Mouse (Mus musculus) right cerebral cortex, postnatal 10 days (tissue): ENCODE measurements around the gene Sds.

Experiments
- DNase-seq, 2 experiments: peaks; one replicate each; pipeline ENCODE4 v3.0.0; 2021; ENCODE audit warnings: low spot score in 2 of 2

The Sds gene

DNA sequence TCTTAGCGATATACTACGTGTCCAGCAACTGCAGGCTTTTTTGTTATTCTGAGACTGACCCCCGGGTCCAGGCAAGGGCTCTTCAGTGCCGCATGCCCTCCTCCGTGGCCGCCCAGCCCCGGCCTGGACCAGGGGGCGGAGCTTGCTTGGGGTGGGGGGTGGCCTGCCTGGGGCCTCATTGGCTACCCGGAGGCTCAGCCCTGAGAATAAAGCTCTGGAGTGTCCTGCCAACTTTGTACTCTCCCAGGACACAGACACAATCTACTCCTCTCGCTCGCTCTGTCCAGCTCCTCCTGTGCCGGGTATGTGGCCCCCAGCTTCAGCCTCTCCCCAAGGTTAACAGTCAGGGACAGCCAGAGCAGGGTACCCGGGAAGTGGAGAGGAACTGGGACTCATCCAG lies at the start of gene Sds:
Gene Sds (plus strand): TSS at position 231 of the 400 bp plus-strand sequence.
- DNase-seq = no peak

DNA sequence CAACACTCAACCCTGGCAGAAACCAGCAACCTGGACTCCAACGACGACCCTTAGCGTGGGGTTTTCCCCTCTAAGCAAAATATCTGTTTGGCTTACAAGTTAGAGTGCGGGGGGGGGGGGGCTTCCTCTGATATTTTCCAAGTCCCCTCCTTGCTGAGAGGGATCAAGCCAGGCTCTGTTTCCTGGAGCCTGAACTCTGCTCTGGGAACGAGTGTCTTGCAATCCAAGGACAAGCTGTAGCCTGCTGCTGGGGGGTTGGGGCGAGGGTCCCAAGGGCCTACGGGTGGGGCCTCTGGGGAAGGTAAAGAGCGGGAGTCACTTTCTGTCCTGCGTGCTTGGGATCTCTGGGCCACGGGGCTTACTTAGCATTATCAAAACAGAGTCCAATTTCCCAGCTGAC lies 49.8 kb upstream of the Sds start:
- DNase-seq = no peak

DNA sequence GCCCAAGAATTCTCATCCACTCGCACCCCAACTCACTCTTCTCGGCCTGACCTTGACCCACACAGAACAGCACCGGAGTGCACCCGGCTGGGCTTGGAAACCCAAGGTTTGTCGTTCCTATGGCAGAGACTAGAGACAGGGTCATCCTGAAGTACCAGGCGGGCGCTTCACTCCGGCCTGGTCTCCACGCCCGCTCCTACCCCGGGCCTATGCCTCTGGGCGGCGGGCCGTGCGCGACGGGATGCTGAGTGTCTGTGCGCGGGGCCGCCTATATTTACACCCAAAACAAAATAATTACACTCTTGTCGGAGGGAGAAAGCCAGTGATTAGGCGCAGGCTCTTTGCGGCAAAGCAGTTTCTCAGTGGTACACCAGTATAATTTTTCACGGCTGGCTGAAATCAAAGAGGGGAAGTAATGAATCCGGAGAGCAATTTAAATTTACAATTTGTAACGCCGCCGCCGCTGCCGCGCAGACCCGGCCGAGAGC lies 48.8 kb upstream of the Sds start:
- no peak for DNase-seq

DNA sequence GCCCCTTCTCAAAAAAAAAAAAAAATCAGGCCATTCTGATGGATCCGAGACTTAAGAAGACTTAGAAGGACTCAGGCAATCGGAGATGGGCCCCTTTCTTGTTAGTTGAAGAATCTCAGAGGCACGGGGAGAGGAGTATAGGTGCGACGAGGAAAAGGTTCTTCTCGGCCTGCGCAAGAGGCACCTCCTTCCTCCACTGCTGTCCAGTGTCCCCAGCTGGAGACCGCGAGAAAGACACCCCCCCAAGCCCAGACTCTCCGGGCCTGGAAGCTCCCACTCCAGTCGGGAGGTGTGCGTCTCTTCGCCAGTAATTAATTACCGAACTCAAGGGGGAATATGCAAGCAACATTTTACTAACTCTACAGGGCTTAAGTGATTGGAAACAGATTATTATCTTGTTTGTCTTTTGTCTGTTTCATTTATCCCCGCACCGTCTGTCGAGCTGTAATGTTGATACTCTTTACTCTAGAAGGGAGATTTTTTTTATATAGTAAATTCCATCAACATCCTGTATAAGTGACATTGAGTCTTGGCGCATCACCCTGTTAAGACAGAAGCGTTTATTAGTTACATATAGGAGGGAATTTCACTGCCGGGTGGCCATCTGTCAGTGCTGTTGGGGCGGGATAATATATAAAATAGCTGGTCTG lies 48.0 kb upstream of the Sds start:
- no peak for DNase-seq

DNA sequence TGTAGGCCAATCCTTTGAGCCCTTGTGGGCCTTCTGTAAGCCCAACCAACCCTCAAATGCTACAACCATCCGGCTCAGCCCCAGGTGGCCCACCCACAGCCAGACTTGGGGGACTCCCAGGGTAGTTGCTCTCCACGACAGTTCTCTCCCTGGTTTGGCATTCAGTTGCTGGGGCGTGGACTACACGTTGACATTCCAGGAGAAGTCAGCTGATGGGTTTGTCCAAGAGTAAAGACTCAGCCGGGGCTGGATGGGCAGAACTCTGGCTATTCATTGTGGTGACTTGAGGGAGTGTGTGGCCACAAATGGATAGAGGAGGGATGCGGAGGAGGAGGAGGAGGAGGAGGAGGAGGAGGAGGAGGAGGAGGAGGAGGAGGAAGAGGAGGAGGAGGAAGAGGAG lies 47.3 kb upstream of the Sds start:
- no peak for DNase-seq

DNA sequence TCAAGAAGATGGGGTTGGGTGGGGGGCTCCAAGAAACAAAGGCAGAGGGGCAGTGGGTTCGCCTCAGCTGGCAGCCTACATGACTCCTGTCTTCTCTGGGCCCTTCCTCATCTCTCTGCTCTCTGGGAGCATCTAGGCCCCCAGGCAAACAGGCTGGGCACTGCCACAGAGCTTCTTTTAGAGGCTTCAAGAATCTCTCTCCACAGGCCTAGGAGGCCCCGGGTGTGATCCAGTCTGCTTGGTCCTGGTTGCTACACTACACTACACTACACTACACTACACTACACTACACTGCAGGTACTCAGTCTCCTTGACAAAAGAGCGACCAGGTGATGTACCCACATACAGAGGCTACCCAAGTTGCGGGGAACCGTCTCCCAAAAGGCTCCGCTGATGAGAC lies 46.6 kb upstream of the Sds start:
- DNase-seq = no peak

DNA sequence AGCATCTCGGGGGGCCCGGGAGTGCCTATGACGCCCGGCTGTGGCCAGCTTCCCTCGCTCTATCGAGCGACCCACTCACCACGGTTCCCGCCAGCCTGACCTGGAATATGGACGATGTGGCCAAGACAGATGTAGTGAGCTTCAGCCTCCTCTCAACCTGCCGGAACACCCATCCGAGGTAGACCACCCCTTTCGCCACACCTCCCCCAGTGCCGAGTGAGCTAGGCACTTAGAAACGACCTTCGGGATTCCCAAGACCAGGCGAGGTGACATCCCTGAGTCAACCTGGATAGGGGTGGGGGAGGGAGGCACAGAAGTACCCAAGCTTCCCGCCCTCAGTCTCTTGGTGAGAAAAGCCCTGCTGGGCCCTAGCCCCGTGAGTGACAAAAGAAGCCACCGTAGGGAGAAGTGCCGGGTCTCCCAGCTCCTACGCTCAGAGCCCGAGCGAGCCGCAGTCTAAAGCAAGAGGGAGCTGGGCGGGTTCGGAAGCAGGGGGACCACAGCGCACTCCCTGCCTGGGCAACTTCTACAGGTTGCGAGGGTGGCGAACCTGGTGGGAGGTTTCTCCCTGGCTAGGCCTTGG lies 45.2 kb upstream of the Sds start:
- DNase-seq = no peak

DNA sequence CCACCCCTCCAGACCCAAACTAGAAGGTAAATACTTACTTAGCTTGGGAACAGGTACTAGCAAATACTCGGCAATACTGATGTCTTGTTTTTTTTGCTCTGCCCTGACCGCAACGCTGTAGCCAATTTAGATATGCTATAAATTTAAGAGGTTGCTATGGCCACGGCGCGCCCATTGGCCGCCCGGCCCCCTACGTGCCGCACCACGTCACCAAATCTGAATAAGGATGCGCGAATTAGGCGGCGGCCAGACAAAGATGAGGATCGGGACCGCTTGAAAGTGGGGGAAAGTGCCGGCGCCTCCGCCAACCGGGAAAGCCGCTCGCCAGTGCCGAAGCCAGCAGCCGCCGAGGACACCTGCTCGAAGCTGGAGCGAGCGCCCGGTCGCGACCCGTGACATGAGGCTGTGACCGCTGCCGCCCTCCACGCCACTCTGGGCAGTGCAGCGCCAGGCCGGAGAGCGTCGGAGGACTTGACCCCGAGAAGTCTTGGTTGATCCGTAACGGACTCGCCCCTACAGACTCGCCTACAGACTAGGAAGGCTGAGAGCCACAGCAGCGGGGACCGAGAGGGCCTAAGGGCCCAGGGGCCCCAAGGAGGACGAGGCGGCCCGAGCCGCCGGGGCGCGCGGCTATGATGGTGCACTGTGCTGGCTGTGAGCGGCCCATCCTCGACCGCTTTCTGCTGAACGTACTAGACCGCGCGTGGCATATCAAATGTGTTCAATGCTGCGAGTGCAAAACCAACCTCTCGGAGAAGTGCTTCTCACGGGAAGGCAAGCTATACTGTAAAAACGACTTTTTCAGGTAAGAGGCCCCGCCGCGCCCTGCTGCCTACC lies 44.5 kb upstream of the Sds start, which contains the start of gene Lhx5:
Gene Lhx5 (plus strand): TSS at position 51 of the 837 bp plus-strand sequence.
- DNase-seq = peak; percentile 68 to 72

DNA sequence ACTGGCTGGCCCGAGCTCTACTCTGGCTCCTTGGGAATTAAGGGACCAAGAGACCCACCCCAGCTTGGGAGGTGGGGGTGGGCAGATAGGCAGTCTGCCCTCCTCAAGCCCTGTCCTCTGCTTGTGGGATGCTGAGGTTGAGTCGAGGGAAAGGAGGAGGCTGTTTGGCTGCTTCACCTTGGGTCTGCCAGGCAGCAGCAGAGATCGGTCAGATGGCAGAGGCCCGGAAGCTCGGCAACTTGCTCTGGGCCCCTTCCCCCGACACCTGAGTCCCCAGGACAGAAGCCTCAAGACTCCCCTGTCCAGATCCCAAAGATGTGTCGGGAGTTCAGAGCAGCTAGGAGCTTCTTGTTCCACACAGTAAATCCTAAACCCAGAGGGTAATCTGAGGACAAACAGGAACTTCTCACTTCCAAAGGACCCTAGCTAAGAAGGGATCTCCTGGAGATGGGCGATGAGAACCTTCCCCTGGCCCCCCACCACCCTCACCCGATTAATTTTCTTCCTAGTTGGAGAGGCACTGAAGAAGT lies 43.8 kb upstream of the Sds start:
- DNase-seq = no peak

DNA sequence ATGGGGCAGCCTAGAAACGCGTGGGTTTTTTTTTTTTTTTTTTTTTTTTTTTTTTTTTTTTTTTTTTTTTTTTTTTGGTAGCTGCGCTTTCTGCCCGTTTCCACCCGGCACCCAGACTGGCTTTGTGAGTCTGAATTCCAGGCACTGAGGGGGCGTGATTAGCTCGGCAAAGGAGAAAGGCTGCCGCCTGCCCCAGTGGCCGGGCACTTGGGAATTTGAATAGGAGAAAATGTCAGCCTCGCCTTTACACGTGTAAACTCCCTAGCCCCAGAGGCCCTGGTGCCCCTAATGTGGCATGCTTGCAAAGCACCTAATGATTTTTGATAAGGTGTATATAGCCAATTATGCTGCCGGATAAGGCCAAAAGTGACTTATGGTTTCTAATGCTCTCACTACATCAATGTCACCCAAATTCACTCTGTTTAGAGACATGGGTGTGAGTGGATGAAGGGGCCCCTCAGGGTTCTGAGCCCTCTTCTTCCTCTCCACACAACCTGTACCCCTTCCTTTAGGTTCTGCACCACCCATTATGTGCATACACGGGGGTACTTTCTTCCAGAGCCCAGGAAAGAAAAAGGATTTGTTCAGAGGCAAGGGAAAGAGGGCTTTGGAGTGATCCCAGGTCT lies 43.1 kb upstream of the Sds start:
- DNase-seq = no peak

DNA sequence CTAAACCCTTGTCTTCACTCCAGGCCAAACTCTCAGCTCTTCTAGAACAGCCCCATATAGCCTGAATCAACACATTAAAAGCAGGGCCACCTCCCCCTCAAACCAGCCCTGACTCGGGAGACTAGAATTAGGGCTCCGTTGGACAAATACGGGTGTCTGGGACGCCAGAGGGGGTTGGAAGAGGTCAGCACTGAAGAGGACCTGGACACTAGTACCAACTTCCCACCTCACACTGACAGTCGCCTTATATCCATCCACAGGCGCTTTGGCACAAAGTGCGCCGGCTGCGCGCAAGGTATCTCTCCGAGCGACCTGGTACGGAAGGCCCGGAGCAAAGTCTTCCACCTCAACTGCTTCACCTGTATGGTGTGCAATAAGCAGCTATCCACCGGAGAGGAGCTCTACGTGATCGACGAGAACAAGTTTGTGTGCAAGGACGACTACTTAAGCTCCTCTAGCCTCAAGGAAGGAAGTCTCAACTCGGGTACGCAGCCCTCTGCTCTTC lies 42.0 kb upstream of the Sds start:
- DNase-seq = no peak

DNA sequence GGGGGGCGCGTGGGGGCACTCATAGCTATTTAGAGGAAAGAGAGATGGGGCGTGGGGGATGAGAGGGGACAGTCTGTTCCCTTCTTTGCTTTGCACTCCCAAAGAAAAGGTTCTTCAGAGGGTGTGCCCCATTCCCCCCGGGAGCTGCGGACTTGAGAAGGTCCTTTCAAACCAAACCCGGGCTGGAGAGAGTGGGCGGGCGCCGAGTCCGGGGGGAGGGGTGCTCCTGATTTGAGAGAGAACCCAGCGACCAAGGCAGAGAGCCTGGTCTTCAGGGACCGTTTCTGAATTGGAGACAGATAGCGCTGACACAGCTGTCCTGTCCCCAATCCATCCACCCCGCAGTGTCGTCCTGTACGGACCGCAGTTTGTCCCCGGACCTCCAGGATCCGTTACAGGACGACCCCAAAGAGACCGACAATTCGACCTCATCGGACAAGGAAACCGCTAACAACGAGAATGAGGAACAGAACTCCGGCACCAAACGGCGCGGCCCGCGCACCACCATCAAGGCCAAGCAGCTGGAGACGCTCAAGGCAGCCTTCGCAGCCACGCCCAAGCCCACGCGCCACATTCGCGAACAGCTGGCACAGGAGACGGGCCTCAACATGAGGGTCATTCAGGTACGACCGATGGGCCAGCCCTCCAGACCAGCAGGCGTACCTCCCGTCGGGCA lies 41.2 kb upstream of the Sds start:
- no peak for DNase-seq

DNA sequence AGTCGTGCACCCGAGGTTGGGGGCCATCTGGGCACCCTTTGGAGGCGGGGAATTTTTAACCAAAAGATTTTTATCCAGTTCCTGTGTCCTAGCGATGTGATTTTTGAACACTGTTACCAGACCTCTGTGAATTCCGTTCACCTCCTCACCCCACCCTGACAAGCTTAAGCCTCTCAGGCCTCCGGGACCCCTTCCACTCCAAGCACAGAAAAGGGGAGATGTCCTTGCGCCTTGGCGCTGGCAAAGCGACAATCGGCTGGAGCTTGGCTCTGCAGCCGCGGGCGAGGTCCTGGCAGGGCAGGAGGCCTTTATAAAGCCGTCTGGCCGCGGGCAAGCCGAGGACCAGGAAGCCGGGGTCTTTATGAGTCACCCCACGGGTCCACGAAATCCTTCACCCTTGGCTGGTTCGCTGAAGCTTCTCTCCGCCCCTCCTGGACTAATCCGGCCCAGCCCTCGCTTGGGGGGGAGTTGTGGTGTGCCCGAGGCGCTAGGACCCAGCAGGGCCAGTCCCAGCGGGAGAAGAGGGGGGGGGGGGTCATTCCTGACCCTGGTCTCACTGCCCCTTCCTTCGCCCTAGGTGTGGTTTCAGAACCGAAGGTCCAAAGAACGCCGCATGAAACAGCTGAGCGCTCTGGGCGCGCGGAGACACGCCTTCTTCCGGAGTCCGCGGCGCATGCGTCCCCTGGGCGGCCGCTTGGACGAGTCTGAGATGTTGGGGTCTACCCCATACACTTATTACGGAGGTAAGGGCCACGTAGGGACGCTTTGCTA lies 40.4 kb upstream of the Sds start:
- DNase-seq = no peak

DNA sequence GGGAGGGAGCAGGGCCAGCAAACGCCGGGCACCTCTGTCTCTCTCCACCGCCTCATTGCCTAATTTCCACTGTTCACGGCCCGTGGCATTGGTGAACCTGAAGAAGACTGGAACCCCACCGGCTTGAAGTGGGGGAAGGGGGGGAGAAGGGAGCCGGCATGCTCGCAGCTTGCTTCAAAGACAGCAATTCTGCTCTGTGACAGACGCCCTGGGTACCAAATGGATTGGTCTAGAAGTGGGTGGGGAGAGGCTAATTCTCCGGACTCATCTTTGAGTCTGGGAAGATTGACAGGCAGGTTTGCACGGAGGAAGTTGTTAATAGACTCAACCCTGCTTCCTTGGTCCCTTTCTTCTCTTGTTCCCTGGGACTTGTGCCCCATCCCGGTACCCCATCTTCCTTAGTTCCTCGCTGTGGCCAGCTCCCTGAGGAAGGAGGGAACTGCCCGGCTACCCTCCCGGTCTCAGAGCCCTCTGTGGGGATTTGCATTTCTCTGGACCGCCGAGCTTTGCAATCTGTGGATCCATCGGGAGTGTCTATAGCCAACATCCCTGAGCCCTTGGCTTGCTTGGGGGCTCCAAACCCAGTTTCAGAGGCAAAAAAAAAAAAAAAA lies 39.3 kb upstream of the Sds start:
- no peak for DNase-seq

DNA sequence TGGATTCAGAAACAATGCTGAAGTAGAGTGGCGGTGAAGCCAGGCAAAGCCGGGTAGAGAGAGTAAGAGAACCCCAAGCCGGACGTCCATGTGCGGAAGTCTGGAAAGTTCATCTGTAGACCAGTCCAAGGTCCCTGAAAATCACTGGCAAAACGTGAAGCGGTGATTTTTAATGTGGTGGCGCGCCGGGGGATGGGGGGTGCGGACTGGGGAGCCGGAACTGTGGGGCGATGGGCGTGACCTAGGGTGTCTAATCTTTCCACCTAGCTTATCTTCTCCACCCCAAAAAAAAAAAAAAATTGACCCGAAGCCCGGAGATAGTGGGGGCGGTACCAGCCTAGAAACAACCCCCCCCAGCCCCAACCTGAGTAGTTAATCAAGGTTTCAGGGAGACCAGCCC lies 38.8 kb upstream of the Sds start:
- DNase-seq = no peak

DNA sequence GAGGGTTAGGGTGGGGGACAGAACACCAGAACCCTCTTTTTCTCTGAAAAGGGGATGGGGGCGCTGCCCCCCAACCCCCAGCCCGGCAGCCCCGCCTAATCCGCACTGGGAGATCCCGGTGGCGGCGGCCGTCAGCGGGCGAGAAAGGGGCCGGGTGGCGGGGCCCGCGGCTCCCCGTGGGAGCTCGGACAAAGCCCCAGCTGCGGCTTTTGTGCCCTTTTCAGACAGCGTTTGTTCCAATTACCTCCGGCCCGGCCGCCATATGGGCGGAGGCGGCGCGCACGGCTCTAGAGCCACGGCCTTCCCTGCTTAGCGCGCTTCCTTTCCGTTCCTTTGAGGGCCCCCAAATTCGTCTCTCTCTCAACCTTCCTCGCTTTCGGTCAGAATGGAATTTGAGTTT lies 38.3 kb upstream of the Sds start:
- no peak for DNase-seq

DNA sequence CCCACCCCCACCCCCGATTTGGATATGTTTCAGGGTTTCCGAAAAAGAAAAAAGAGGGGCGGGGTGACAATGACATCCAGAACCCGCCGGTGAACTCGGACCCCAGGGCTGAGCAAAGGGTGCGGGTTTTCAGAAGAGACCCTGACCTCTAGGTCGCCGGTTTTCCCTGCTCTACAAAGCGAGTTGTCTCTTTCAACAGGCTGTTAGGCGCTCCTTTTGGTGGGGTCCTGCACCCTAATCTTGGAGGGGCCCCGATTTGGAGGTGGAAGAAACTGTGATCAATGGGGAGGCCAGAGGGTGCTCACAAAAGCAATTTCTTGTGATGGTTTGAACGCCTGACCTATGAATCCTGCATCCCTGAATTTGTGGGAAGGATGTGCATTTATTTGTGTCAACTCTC lies 37.9 kb upstream of the Sds start:
- DNase-seq = no peak

DNA sequence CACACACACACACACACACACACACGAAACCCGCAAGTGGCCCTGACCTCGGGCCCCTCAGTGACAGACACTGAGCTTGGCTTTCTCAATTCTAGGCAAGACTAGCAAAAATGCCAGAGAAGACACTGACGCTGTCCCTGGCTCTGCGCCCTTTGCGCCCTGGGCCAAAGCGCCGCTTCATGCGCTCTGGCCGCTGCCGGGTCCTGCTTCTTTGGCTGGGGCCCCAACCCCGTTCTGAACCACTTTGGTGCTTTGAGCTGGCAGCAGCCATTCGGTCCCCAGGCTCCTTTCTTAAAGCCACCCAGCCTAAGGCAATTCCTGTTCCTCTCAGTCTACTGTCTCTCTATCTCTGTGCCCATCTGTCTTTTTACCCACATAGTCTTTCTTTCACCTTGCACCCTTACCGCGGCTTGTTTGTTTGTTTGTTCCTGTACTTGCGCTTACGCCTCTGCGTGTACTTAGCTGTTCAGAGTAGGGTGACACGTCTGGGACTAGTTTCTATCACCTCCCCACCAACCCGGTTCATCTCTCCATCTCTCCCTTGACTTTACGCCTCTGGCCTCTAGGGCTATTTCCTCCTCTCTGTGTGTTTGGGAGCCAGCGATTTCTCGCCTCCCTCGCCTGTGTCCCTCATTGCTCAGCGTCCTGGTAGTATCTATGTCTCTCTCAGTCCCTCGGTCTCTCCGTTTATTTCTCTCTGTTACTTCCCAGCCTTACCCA lies 37.2 kb upstream of the Sds start:
- no peak for DNase-seq

DNA sequence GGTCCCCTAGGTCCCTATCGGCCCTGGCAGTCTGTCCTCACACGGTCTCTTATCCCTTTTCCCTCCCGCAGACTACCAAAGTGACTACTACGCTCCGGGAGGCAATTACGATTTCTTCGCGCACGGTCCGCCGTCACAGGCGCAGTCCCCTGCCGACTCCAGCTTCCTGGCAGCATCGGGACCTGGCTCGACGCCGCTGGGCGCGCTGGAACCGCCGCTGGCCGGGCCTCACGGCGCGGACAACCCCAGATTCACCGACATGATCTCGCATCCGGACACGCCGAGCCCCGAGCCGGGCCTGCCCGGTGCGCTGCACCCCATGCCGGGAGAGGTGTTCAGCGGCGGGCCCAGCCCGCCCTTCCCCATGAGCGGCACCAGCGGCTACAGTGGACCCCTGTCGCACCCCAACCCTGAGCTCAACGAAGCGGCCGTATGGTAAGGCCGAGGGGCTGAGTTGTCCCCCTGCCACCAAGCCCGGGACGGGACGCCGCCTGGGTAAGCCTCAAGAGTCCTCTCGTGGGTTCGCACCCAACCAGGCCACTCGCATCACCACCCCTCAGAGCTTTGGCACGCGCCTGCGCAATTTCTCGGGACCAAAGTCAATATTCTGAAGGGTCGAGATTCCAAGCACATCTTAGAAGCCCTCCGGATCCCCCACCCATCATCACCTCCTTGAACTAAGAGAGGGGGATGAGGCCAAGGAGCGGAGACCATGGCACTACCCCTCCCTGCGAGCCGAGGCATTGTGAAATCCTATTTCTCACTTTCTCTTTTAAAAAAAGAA lies 36.2 kb upstream of the Sds start:
- no peak for DNase-seq
